Mouse (Mus musculus) stomach, embryonic 14.5 days (tissue): ENCODE measurements around the gene Relt. TPM values are rescaled to one million over a fixed set of nuclear protein-coding genes. Genes with fewer than 3 reads are reported as not detected.

Experiments
- microRNA-seq: library from miRNA; unstranded; fragments of <30 nt; microRNA quantifications from one replicate; pipeline ENCODE4, GENCODE M21; 2016
- polyA plus RNA-seq: library from polyadenylated mRNA; unstranded; fragments of >200 nt; fragmentation: Nextera tagmentation; extraction: Ambion mirVana; gene quantifications from 2 replicates; pipeline ENCODE4 v1.2.1, GENCODE M21; 2014

Gene Relt
- polyA plus RNA-seq, 1 experiment from 2014 or later: 2.5 TPM

Small RNAs within 50 kb of the gene (microRNA-seq; reads per million reads assigned to microRNA genes)
- 86.1 reads per million, percentile 46 among the genes with 10 or more reads in this experiment for gene Mir3102

Other genes starting within 250 kb of the Relt start
- gene Plekhb1, start 201.0 kb downstream of the Relt start, polyA plus RNA-seq: 13.2 and 15.5 TPM in 2 replicates
- gene Fam168a, start 156.8 kb downstream of the Relt start, polyA plus RNA-seq: 59.9 and 64.8 TPM in 2 replicates
- gene Arhgef17, start 68.7 kb upstream of the Relt start, polyA plus RNA-seq: 13.7 and 14.1 TPM in 2 replicates
- gene P2ry6, start 111.2 kb upstream of the Relt start, polyA plus RNA-seq: 7.3 and 7.8 TPM in 2 replicates
- 1.7 and 2.0 TPM in 2 replicates for gene P2ry2, start 149.4 kb upstream of the Relt start, polyA plus RNA-seq
- gene Fchsd2, start 229.4 kb upstream of the Relt start, polyA plus RNA-seq: 33.1 and 33.7 TPM in 2 replicates